Mouse (Mus musculus) thymus, adult 2 months (tissue): ENCODE measurements at regions not wholly inside any gene's neighbourhood (a gene's known extent, or its start where the extent isn't known, plus 50 kb on each side); places are given as distances from the start of the nearest gene placed in this dataset.

Experiments
- DNase-seq: peaks from one replicate; pipeline ENCODE4 v3.0.0; 2021
- H3K27ac ChIP-seq: fragments of 200-500 bp; 2 replicates; pipeline ENCODE4 v1.5.1; 2012; ENCODE audit warnings: low read length, control low read depth; ENCODE audit not compliant: control insufficient read depth, insufficient read depth
- H3K27me3 ChIP-seq: fragments of 200-500 bp; 2 replicates; pipeline ENCODE4 v1.6.1; 2012; ENCODE audit warnings: mild to moderate bottlenecking, low read length, moderate library complexity, mixed read lengths; ENCODE audit not compliant: control insufficient read depth, insufficient read depth
- H3K36me3 ChIP-seq: fragments of 200-500 bp; 2 replicates; pipeline ENCODE4 v1.6.1; 2012; ENCODE audit warnings: mild to moderate bottlenecking, low read length, moderate library complexity; ENCODE audit not compliant: control insufficient read depth, insufficient read depth
- H3K4me1 ChIP-seq: fragments of 200-500 bp; replicated peaks from 2 replicates; pipeline ENCODE4 v1.6.1; 2012; ENCODE audit warnings: low read length; ENCODE audit not compliant: control insufficient read depth, insufficient read depth
- H3K4me3 ChIP-seq: fragments of 200-500 bp; 2 replicates; pipeline ENCODE4 v1.5.1; 2012; ENCODE audit warnings: mild to moderate bottlenecking, low read length, control low read depth, moderate library complexity; ENCODE audit not compliant: control insufficient read depth, insufficient read depth
- CTCF ChIP-seq: fragments of 200-500 bp; IDR thresholded peaks from 2 replicates; pipeline ENCODE4 v1.5.1; 2012; ENCODE audit warnings: mild to moderate bottlenecking, control low read depth, low read length, moderate library complexity, borderline replicate concordance; ENCODE audit not compliant: control insufficient read depth, poor library complexity, insufficient read depth; ENCODE audit errors: extremely low read depth
- POLR2A ChIP-seq: fragments of 200-500 bp; IDR thresholded peaks from 2 replicates; pipeline ENCODE4 v1.6.1; 2012; ENCODE audit warnings: mild to moderate bottlenecking, low read length, control low read depth, moderate library complexity; ENCODE audit not compliant: control insufficient read depth, poor library complexity, insufficient read depth; ENCODE audit errors: extremely low read depth
- WGBS: fragments of 180-500 bp; shearing (Covaris S2); methylation state at CpG from one replicate; pipeline ENCODE4 v1.1.7; 2018; 5-methylcytosine and 5-hydroxymethylcytosine counted together

GRCm38 (mm10) chr10:23548322-23548721 is 197.7 kb upstream of the Eya4 start:
- Histone ChIP-seq H3K27me3 (no peaks in the 10 kb centered on the region), H3K4me1 (no peaks in the 10 kb centered on the region), H3K36me3 (no peaks in the 10 kb centered on the region), H3K27ac (no peak overlapping the region), H3K4me3 (no peak overlapping the region)
- DNase-seq = no peak
- WGBS = 92% methylated on average over 6 of the region's 6 CpGs
- TF ChIP-seq POLR2A = no peak
- no peak for TF ChIP-seq CTCF

DNA sequence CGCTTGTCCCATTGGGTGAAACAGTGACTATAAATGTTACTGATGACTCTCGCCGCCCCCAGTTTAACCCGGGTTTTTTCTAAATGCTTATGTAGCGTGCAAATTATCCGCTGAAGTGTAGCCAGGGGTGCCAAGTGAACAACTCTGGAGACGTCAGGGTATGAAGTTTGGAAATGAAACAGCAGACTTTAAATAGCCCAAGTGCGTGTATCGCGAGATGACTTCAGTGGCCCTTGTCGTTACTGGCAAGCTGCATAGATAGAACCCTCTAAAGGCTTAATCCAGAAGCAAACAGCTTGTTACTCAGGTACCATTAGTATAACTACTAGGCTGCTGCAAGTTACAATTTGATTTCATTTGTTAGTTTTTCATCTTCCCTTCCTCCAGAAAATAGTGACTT is 192.1 kb upstream of the Eya4 start:
- H3K27ac ChIP-seq = no peak overlapping the region
- TF ChIP-seq POLR2A = no peak

GRCm38 (mm10) chr10:23541914-23542313 is 191.3 kb upstream of the Eya4 start:
- TF ChIP-seq CTCF (no peak), POLR2A (no peak)
- Histone ChIP-seq H3K27me3 (no peaks in the 10 kb centered on the region), H3K4me3 (no peak overlapping the region), H3K4me1 (no peaks in the 10 kb centered on the region), H3K36me3 (no peaks in the 10 kb centered on the region), H3K27ac (no peak overlapping the region)
- no peak for DNase-seq
- 79% methylated on average over 5 of the region's 5 CpGs for WGBS

More for the DNA sequence above, 192.1 kb upstream of the Eya4 start:
- Histone ChIP-seq H3K27me3 (no peaks in the 10 kb centered on the region), H3K4me3 (no peak overlapping the region), H3K4me1 (no peaks in the 10 kb centered on the region), H3K36me3 (no peaks in the 10 kb centered on the region)
- no peak for DNase-seq
- 95% methylated on average over 11 of the region's 11 CpGs for WGBS

DNA sequence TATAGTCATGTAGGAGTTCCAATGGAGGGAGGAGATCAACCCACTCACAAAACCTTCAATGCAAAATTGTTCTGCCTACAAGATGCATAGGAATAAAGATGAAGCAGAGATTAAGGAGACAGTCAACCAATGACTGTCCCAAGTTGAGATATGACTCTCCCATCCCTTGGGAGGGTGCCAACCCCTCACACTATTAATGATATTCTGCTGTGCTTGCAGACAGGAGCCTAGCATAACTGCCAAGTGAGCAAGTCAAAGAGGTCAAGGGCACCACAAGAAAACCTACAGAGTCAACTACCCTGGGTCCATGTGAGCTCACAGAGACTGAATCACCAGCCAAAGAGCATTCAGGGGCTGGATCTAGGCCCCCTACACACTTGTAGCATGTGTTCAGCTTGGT is 184.1 kb upstream of the Eya4 start:
- H3K27ac ChIP-seq = no peak overlapping the region
- TF ChIP-seq CTCF (no peak), POLR2A (no peak)
- H3K36me3 ChIP-seq = no peaks in the 10 kb centered on the region
- no peak overlapping the region for H3K4me3 ChIP-seq
- H3K27me3 ChIP-seq = no peaks in the 10 kb centered on the region
- no peaks in the 10 kb centered on the region for H3K4me1 ChIP-seq
- no peak for DNase-seq

DNA sequence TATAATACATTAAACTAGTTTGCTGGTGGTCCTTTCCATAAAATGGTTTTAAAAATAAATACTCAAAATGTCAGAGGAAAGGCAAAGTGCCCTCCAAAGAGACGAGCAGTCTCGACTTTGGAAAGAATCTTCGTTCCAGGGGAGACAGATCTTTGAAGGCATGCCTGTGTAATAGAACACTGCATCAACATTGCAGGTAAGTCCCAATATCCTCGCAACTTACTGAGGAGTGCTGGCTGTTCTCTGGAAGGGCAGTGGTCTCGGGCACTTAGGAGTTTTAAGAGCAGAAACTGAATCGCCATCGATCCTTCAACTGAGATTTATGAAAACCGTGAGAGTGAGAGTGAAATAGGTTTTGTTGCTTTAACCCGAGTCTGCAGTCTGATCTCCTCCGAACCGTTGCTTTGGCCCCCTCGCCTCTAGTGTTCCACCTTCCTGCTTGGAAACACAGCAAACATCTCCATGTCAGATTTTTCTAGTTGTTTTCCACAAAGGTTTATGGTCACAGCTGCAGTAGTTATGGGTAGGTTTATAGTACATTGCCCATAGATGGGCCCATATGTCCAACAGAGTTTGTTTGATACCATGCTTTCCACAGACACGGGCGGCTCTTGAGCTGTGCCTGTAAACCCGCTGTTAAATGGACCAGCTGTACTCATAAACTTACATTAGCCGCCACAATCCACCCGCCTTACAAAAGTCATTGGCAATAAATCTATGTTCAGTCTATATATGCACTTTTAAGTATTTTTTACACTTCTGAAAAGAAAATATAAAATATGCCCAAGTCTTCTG is 181.6 kb upstream of the Eya4 start:
- no peaks in the 10 kb centered on the region for H3K4me1 ChIP-seq
- 95% methylated on average over 17 of the region's 17 CpGs for WGBS
- DNase-seq = no peak
- H3K4me3 ChIP-seq = no peak overlapping the region
- H3K36me3 ChIP-seq = no peaks in the 10 kb centered on the region
- no peak for TF ChIP-seq CTCF
- TF ChIP-seq POLR2A = no peak
- no peaks in the 10 kb centered on the region for H3K27me3 ChIP-seq
- H3K27ac ChIP-seq = no peak overlapping the region

GRCm38 (mm10) chr10:23530715-23531114 is 180.1 kb upstream of the Eya4 start:
- no peak overlapping the region for H3K4me3 ChIP-seq
- no peak for DNase-seq
- no peak overlapping the region for H3K27ac ChIP-seq
- H3K4me1 ChIP-seq = no peaks in the 10 kb centered on the region
- TF ChIP-seq CTCF (no peak), POLR2A (no peak)
- no peaks in the 10 kb centered on the region for H3K27me3 ChIP-seq
- WGBS = 85% methylated on average over 3 of the region's 3 CpGs
- H3K36me3 ChIP-seq = no peaks in the 10 kb centered on the region

GRCm38 (mm10) chr10:23526796-23527195 is 176.2 kb upstream of the Eya4 start:
- no peak overlapping the region for H3K4me3 ChIP-seq
- no peaks in the 10 kb centered on the region for H3K27me3 ChIP-seq
- no peaks in the 10 kb centered on the region for H3K36me3 ChIP-seq
- TF ChIP-seq POLR2A = no peak
- TF ChIP-seq CTCF = no peak
- no peak for DNase-seq
- no peaks in the 10 kb centered on the region for H3K4me1 ChIP-seq
- H3K27ac ChIP-seq = no peak overlapping the region

GRCm38 (mm10) chr10:23522664-23523063 is 172.1 kb upstream of the Eya4 start:
- Histone ChIP-seq H3K27me3 (no peaks in the 10 kb centered on the region), H3K27ac (no peak overlapping the region), H3K4me1 (no peaks in the 10 kb centered on the region), H3K4me3 (no peak overlapping the region), H3K36me3 (no peaks in the 10 kb centered on the region)
- TF ChIP-seq POLR2A (no peak), CTCF (no peak)
- WGBS = 48% methylated on average over 1 of the region's 1 CpGs
- no peak for DNase-seq
